Mouse (Mus musculus): Measurements from ENCODE around the gene Rasgrf2. TPM values are rescaled to one million over a fixed set of nuclear protein-coding genes. Genes with fewer than 3 reads are reported as not detected.
"Not testable (repeated sequence)": the region's sequence is repeated elsewhere in the genome, so short reads cannot be mapped to it uniquely, and the experiment has no call there.

The Rasgrf2 gene
- 0.04 TPM for polyA plus RNA-seq (2012; fragmentation: generic; extraction: Trizol)
- long read RNA-seq, experiment 1, result 0 reads
- long read RNA-seq, experiment 2, result 0 reads

DNA sequence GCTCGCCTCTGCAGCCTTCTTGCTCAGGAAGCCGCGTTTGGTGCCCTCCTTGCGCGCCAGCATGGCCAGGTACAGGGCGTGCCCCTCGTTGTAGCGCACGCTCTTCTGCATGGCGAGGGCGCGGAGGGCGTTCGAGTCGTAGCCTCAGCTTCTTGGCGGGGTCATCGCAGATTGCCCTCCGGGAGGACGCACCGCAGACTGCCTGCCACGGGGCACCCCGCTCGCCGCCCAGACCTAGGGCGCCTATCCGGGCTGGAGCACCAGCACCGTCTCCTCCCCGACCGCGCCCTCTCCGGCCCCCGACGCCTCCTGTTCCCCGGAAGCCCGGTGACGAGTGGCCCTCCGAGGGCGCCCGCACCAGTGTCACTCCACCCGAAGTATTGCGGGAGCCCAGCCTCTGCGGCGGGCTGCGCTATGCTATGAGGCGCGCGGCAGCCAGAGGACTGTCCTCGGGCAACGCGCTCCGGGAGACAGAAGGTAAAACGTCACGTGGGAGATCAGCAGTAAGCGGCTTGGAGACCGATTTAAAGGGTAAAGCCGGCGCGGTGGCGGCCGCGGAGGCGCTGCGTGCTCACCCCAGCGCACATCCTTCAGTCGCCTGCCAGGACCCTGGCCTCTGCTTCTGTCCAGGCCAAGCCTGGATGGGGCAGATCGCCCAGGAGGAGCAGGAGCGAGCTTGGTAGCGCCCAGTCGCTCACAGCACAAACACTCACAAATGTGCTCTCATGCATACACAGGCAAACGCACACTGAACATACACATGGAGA lies at the start of gene Rasgrf2:
TSS of gene Rasgrf2 (minus strand) at position 273 of the 767 bp plus-strand sequence.
- H3ac ChIP-seq (ENCODE audit: control insufficient read depth, insufficient read length, low read depth), result no peak within 1 kb of the TSS
- H3K36me3 ChIP-seq (ENCODE audit: control insufficient read depth, insufficient read depth), result no peaks in the 10 kb centered on the region
- H3K4me3 ChIP-seq (ENCODE audit: insufficient read depth, poor library complexity, severe bottlenecking), result no peak within 1 kb of the TSS
- no peaks in the 10 kb centered on the region for H3K79me3 ChIP-seq (ENCODE audit: low read depth)
- H3K79me2 ChIP-seq (ENCODE audit: control insufficient read depth, insufficient read depth), result no peaks in the 10 kb centered on the region
- peaks cover 11% of the 10 kb centered on the region for H3K27me3 ChIP-seq (ENCODE audit: control insufficient read depth, insufficient read depth, insufficient read length)
- TF ChIP-seq USF1 (IDR thresholded peaks at IDR 0.05; ENCODE audit: low read depth) (no peak), MYOG (IDR thresholded peaks at IDR 0.05; ENCODE audit: control insufficient read depth, extremely low read depth, insufficient read length) (no peak), CTCF (IDR thresholded peaks at IDR 0.05; ENCODE audit: control insufficient read depth, insufficient read depth, insufficient read length) (no peak), CEBPB (IDR thresholded peaks at IDR 0.05; ENCODE audit: low read depth) (no peak)

- not testable (repeated sequence) for H3K27me3 ChIP-seq (ENCODE audit: control insufficient read depth, insufficient read depth, insufficient read length); H3K79me3 ChIP-seq (ENCODE audit: low read depth); H3K4me3 ChIP-seq (ENCODE audit: insufficient read depth, poor library complexity, severe bottlenecking)
Measured at GRCm38 (mm10) chr13:92172686-92173085, 41.2 kb upstream of the Rasgrf2 start.

GRCm38 (mm10) chr13:92150551-92150950 lies 19.1 kb upstream of the Rasgrf2 start:
- Histone ChIP-seq H3K79me3 (ENCODE audit: low read depth) (no peaks in the 10 kb centered on the region), H3K4me3 (ENCODE audit: insufficient read depth, poor library complexity, severe bottlenecking) (no peak overlapping the region), H3K36me3 (ENCODE audit: control insufficient read depth, insufficient read depth) (no peaks in the 10 kb centered on the region), H3ac (ENCODE audit: control insufficient read depth, insufficient read length, low read depth) (no peak overlapping the region), H3K79me2 (ENCODE audit: control insufficient read depth, insufficient read depth) (no peaks in the 10 kb centered on the region), H3K27me3 (ENCODE audit: control insufficient read depth, insufficient read depth, insufficient read length) (no peaks in the 10 kb centered on the region)
- TF ChIP-seq CTCF (IDR thresholded peaks at IDR 0.05; ENCODE audit: control insufficient read depth, insufficient read depth, insufficient read length), result no peak
- no peak for TF ChIP-seq MAX (IDR thresholded peaks at IDR 0.05)
- peak; percentile 45 for TF ChIP-seq CEBPB (IDR thresholded peaks at IDR 0.05; ENCODE audit: low read depth)

More at GRCm38 (mm10) chr13:92172686-92173085, 41.2 kb upstream of the Rasgrf2 start:
- H3ac ChIP-seq (ENCODE audit: control insufficient read depth, insufficient read length, low read depth); H3K36me3 ChIP-seq (ENCODE audit: control insufficient read depth, insufficient read depth); H3K79me2 ChIP-seq (ENCODE audit: control insufficient read depth, insufficient read depth): not testable (repeated sequence)

DNA sequence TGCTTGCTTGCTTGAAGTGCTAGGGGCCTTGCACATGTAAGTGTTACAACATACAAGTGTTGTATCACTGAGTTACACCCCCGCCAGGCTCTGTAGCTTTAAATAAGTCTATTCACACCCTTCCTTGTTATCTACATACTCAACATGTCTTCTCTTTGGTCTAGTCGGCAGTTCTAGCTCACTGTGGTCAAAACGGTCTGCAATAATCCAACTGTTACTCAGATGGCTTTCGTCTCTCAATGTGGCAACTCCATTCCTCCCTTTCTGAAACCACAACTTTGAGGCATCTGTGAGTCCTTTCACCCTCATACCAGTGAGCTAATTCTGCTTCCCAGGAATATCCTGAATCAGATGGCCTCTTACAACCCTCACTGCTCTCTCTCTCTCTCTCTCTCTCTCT lies 17.4 kb upstream of the Rasgrf2 start:
- no peak for TF ChIP-seq MYOD1 (IDR thresholded peaks at IDR 0.05; ENCODE audit: control insufficient read depth, insufficient read length, low read depth)
- TF ChIP-seq USF1 (IDR thresholded peaks at IDR 0.05; ENCODE audit: low read depth), result no peak
- no peak for TF ChIP-seq CEBPB (IDR thresholded peaks at IDR 0.05; ENCODE audit: low read depth)
- TF ChIP-seq MYOG (IDR thresholded peaks at IDR 0.05; ENCODE audit: control insufficient read depth, extremely low read depth, insufficient read length), result no peak
- no peak for TF ChIP-seq CTCF (IDR thresholded peaks at IDR 0.05; ENCODE audit: control insufficient read depth, insufficient read depth, insufficient read length)
- Histone ChIP-seq H3K79me2 (ENCODE audit: control insufficient read depth, insufficient read depth) (no peaks in the 10 kb centered on the region), H3K27me3 (ENCODE audit: control insufficient read depth, insufficient read depth, insufficient read length) (no peaks in the 10 kb centered on the region), H3ac (ENCODE audit: control insufficient read depth, insufficient read length, low read depth) (no peak overlapping the region), H3K79me3 (ENCODE audit: low read depth) (no peaks in the 10 kb centered on the region), H3K4me3 (ENCODE audit: insufficient read depth, poor library complexity, severe bottlenecking) (no peak overlapping the region), H3K36me3 (ENCODE audit: control insufficient read depth, insufficient read depth) (no peaks in the 10 kb centered on the region)

- Histone ChIP-seq H3K27me3 (ENCODE audit: control insufficient read depth, insufficient read depth, insufficient read length) (peaks cover 11% of the 10 kb centered on the region), H3K79me2 (ENCODE audit: control insufficient read depth, insufficient read depth) (no peaks in the 10 kb centered on the region), H3K4me3 (ENCODE audit: insufficient read depth, poor library complexity, severe bottlenecking) (no peak overlapping the region), H3K79me3 (ENCODE audit: low read depth) (no peaks in the 10 kb centered on the region), H3ac (ENCODE audit: control insufficient read depth, insufficient read length, low read depth) (no peak overlapping the region), H3K36me3 (ENCODE audit: control insufficient read depth, insufficient read depth) (no peaks in the 10 kb centered on the region)
- no peak for TF ChIP-seq CTCF (IDR thresholded peaks at IDR 0.05; ENCODE audit: control insufficient read depth, insufficient read depth, insufficient read length)
- TF ChIP-seq MYOG (IDR thresholded peaks at IDR 0.05; ENCODE audit: control insufficient read depth, extremely low read depth, insufficient read length), result no peak
Measured at GRCm38 (mm10) chr13:92134792-92135191, 3.3 kb upstream of the Rasgrf2 start.

- Histone ChIP-seq H3K4me3 (ENCODE audit: insufficient read depth, poor library complexity, severe bottlenecking) (no peak overlapping the region), H3K79me3 (ENCODE audit: low read depth) (no peaks in the 10 kb centered on the region), H3K36me3 (ENCODE audit: control insufficient read depth, insufficient read depth) (no peaks in the 10 kb centered on the region), H3K27me3 (ENCODE audit: control insufficient read depth, insufficient read depth, insufficient read length) (peaks cover 11% of the 10 kb centered on the region), H3K79me2 (ENCODE audit: control insufficient read depth, insufficient read depth) (no peaks in the 10 kb centered on the region), H3ac (ENCODE audit: control insufficient read depth, insufficient read length, low read depth) (no peak overlapping the region)
- no peak for TF ChIP-seq FOSL1 (IDR thresholded peaks at IDR 0.05; ENCODE audit: insufficient read depth, low read length, poor library complexity, severe bottlenecking)
- TF ChIP-seq MYOD1 (IDR thresholded peaks at IDR 0.05; ENCODE audit: control insufficient read depth, insufficient read length, low read depth), result no peak
- no peak for TF ChIP-seq CEBPB (IDR thresholded peaks at IDR 0.05; ENCODE audit: low read depth)
- TF ChIP-seq USF1 (IDR thresholded peaks at IDR 0.05; ENCODE audit: low read depth), result no peak
- no peak for TF ChIP-seq MYOG (IDR thresholded peaks at IDR 0.05; ENCODE audit: control insufficient read depth, extremely low read depth, insufficient read length)
- TF ChIP-seq CTCF (IDR thresholded peaks at IDR 0.05; ENCODE audit: control insufficient read depth, insufficient read depth, insufficient read length), result no peak
- TF ChIP-seq MAX (IDR thresholded peaks at IDR 0.05), result no peak
Measured at GRCm38 (mm10) chr13:92132599-92132998, 1.1 kb upstream of the Rasgrf2 start.

Data from C2C12 (cell line).